In genomic region chr13:104065649-104066347, GRCm38 (mm10) we compare ENCODE assay signal across 28 mouse cellular contexts. TPM values are rescaled to one million over a fixed set of nuclear protein-coding genes. Genes with fewer than 3 reads are reported as not detected.
A peak's percentile ranks its signal among the peaks of the same experiment; 100 is the strongest.
DNase-seq lines count a peak whose midpoint lies in the region; ATAC-seq and TF ChIP-seq lines count a peak whose summit lies in the region.
"Had no signal": no experiment of that assay in that cellular context is flagged by ENCODE, and none has a peak within 500 bp of the region (broad histone marks: within the 10 kb centered on the region; RNA-seq: fewer than 3 reads in every experiment).

No protein-coding gene starts in this region.

- TF ChIP-seq CTCF in G1E (IDR thresholded peaks at IDR 0.05; ENCODE audit: low read depth, low read length) = no peak
- no peak for TF ChIP-seq CTCF in embryonic fibroblast, embryonic 13.5 days (IDR thresholded peaks at IDR 0.05; ENCODE audit: borderline replicate concordance, insufficient read depth, low read length)
- TF ChIP-seq CTCF in stomach, postnatal 0 days (IDR thresholded peaks at IDR 0.05; ENCODE audit: low read depth) = no peak

- H3K4me1 ChIP-seq in G1E (ENCODE audit: insufficient read depth, low read depth, low read length) = peaks cover 7% of the 10 kb centered on the region
- H3K4me1 ChIP-seq in embryonic fibroblast, embryonic 13.5 days (ENCODE audit: control insufficient read depth, insufficient read depth, low read length) = peaks cover 14% of the 10 kb centered on the region
- no peaks in the 10 kb centered on the region for H3K4me1 ChIP-seq in liver, embryonic 12.5 days
- no peaks in the 10 kb centered on the region for H3K4me1 ChIP-seq in stomach, postnatal 0 days (replicated peaks; ENCODE audit: control insufficient read depth, insufficient read depth)
- H3K4me1 ChIP-seq: intestine, embryonic 15.5 days had no signal

- no peaks in the 10 kb centered on the region for H3K9me3 ChIP-seq in G1E (replicated peaks)
- H3K9me3 ChIP-seq in liver, embryonic 12.5 days (replicated peaks) = no peaks in the 10 kb centered on the region
- no peaks in the 10 kb centered on the region for H3K9me3 ChIP-seq in stomach, postnatal 0 days (ENCODE audit: control insufficient read depth, low read length)
- H3K9me3 ChIP-seq: forebrain, embryonic 12.5 days; forebrain, embryonic 15.5 days; heart, embryonic 12.5 days; heart, embryonic 15.5 days; hindbrain, embryonic 10.5 days; hindbrain, embryonic 13.5 days; intestine, embryonic 15.5 days had no signal

- H3K36me3 ChIP-seq in G1E (replicated peaks) = peaks cover 65% of the 10 kb centered on the region
- peaks cover 16% of the 10 kb centered on the region for H3K36me3 ChIP-seq in liver, embryonic 12.5 days
- no peaks in the 10 kb centered on the region for H3K36me3 ChIP-seq in stomach, postnatal 0 days (ENCODE audit: control insufficient read depth, insufficient read depth, low read length)
- H3K36me3 ChIP-seq: intestine, embryonic 15.5 days had no signal

- peak; percentile 54 for ATAC-seq in G1E (ENCODE audit: extremely low read depth, insufficient number of reproducible peaks, low FRiP score, poor library complexity, severe bottlenecking)
- ATAC-seq in liver, embryonic 12.5 days = no peak
- no peak for ATAC-seq in stomach, postnatal 0 days (ENCODE audit: low FRiP score, low TSS enrichment)
- ATAC-seq: CD4-positive, CD25-positive, alpha-beta regulatory T cell, adult 4 months; forebrain, embryonic 15.5 days; hindbrain, embryonic 16.5 days; intestine, embryonic 15.5 days had no signal

- H3K27me3 ChIP-seq in G1E (ENCODE audit: insufficient read depth, low read length) = no peaks in the 10 kb centered on the region
- no peaks in the 10 kb centered on the region for H3K27me3 ChIP-seq in liver, embryonic 12.5 days (replicated peaks)
- H3K27me3 ChIP-seq in stomach, postnatal 0 days (ENCODE audit: control insufficient read depth, insufficient read depth, low read length) = no peaks in the 10 kb centered on the region
- H3K27me3 ChIP-seq: forebrain, embryonic 12.5 days; forebrain, embryonic 15.5 days; heart, embryonic 12.5 days; heart, embryonic 15.5 days; hindbrain, embryonic 13.5 days; intestine, embryonic 15.5 days had no signal

- H3K4me2 ChIP-seq in liver, embryonic 12.5 days = no peak overlapping the region
- H3K4me2 ChIP-seq in stomach, postnatal 0 days (replicated peaks; ENCODE audit: low read depth) = no peak overlapping the region
- H3K4me2 ChIP-seq: forebrain, embryonic 12.5 days; forebrain, embryonic 15.5 days; heart, embryonic 12.5 days; heart, embryonic 15.5 days; hindbrain, embryonic 13.5 days; intestine, embryonic 15.5 days had no signal

- H3K9ac ChIP-seq in liver, embryonic 12.5 days = no peak overlapping the region
- no peak overlapping the region for H3K9ac ChIP-seq in stomach, postnatal 0 days (ENCODE audit: low read length)
- H3K9ac ChIP-seq: forebrain, embryonic 12.5 days; forebrain, embryonic 15.5 days; heart, embryonic 12.5 days; heart, embryonic 15.5 days; hindbrain, embryonic 13.5 days; intestine, embryonic 15.5 days had no signal

- 66% methylated on average over 2 of the region's 2 CpGs for WGBS in liver, embryonic 12.5 days (ENCODE audit: insufficient replicate concordance)
- 66% methylated on average over 2 of the region's 2 CpGs for WGBS in stomach, postnatal 0 days

- TF ChIP-seq EP300 in stomach, postnatal 0 days (optimal IDR thresholded peaks at IDR 0.05) = no peak

- no peak overlapping the region for H3K4me3 ChIP-seq in G1E (ENCODE audit: low read depth, low read length)
- no peak overlapping the region for H3K4me3 ChIP-seq in embryonic fibroblast, embryonic 13.5 days (ENCODE audit: insufficient read depth, low read length)
- no peak overlapping the region for H3K4me3 ChIP-seq in liver, embryonic 12.5 days
- H3K4me3 ChIP-seq in stomach, postnatal 0 days (ENCODE audit: low read depth, low read length) = no peak overlapping the region
- H3K4me3 ChIP-seq: erythroblast, embryonic 14.5 days; forebrain, embryonic 12.5 days; forebrain, embryonic 15.5 days; heart, embryonic 12.5 days; heart, embryonic 15.5 days; hindbrain, embryonic 10.5 days; hindbrain, embryonic 13.5 days; intestine, embryonic 15.5 days had no signal

- no peak for TF ChIP-seq POLR2A in embryonic fibroblast, embryonic 13.5 days (IDR thresholded peaks at IDR 0.05; ENCODE audit: low read depth, low read length)

- peak; percentile 91 for DNase-seq in 3T3-L1 (ENCODE audit: low read depth, low spot score)
- DNase-seq in G1E (ENCODE audit: low spot score) = no peak
- DNase-seq in retina, postnatal 1 day = peak; percentile 52
- DNase-seq in frontal cortex, postnatal 36 days (ENCODE audit: low spot score in 2 of 2) = no peak
- no peak for DNase-seq in stomach, postnatal 0 days (ENCODE audit: low spot score)
- DNase-seq: adrenal gland, adult 2 months; adrenal gland, postnatal 25 days; B cell, adult 2 months; cerebellum, adult 11-12 months; cerebellum, adult 8-10 months; cerebellum, postnatal 10 days; gastrocnemius, postnatal 10 days; gastrocnemius, postnatal 36 days; heart, postnatal 10 days; heart, postnatal 36 days; kidney, adult 11 months had no signal

- H3K27ac ChIP-seq in embryonic fibroblast, embryonic 13.5 days (ENCODE audit: insufficient read depth, low read length) = peak overlapping the region; percentile 70
- H3K27ac ChIP-seq in liver, embryonic 12.5 days = no peak overlapping the region
- no peak overlapping the region for H3K27ac ChIP-seq in stomach, postnatal 0 days (replicated peaks)
- H3K27ac ChIP-seq: forebrain, embryonic 12.5 days; forebrain, embryonic 15.5 days; heart, embryonic 15.5 days; hindbrain, embryonic 10.5 days; hindbrain, embryonic 13.5 days; intestine, embryonic 15.5 days had no signal

RNA-seq across cellular contexts. Expression of gene Nln, which starts 43.6 kb away (rescaled TPM):
- total RNA-seq in G1E (2014; fragmentation: Nextera tagmentation) (17.6 and 29.4 TPM in 2 replicates), G1E (2017) (31.7 and 39.1 TPM in 2 replicates)
- 9.6 and 15.4 TPM in 2 replicates for polyA plus RNA-seq in G1E (2012)
- 39.9 and 44.0 TPM in 2 replicates for polyA plus RNA-seq in embryonic fibroblast, embryonic 13.5 days (2011; ENCODE audit: insufficient read length, low read depth, missing spikeins)
- 13.1 and 14.6 TPM in 2 replicates for polyA plus RNA-seq in liver, embryonic 12.5 days (2016; fragmentation: Nextera tagmentation; extraction: Ambion mirVana)
- 22.3 and 22.5 TPM in 2 replicates for polyA plus RNA-seq in stomach, postnatal 0 days (2015; fragmentation: Nextera tagmentation; extraction: Ambion mirVana)

RNA-seq across cellular contexts. Expression of gene Sgtb, which starts 43.7 kb away (rescaled TPM):
- total RNA-seq in G1E (2014; fragmentation: Nextera tagmentation) (0.23 TPM in 1 of 2 replicates, not detected in the other), G1E (2017) (0.16 and 0.29 TPM in 2 replicates)
- 0.13 and 0.15 TPM in 2 replicates for polyA plus RNA-seq in G1E (2012)
- polyA plus RNA-seq in embryonic fibroblast, embryonic 13.5 days (2011; ENCODE audit: insufficient read length, low read depth, missing spikeins) = 6.8 and 7.2 TPM in 2 replicates
- 1.1 TPM in 2 replicates for polyA plus RNA-seq in liver, embryonic 12.5 days (2016; fragmentation: Nextera tagmentation; extraction: Ambion mirVana)
- 3.3 TPM in 2 replicates for polyA plus RNA-seq in stomach, postnatal 0 days (2015; fragmentation: Nextera tagmentation; extraction: Ambion mirVana)
- polyA plus RNA-seq: erythroblast, embryonic 14.5 days had no signal

Comparison
In these comparisons a context has a peak if more than half of its experiments do, and no peak if none do; other contexts are left out.
1. DNase-seq: peak in 3T3-L1 (single experiment) and retina, postnatal 1 day (single experiment); none in G1E (single experiment), frontal cortex, postnatal 36 days (0 of 2) and stomach, postnatal 0 days (single experiment).